Mouse (Mus musculus) forebrain, embryonic 13.5 days (tissue): ENCODE measurements around the gene St6galnac4. TPM values are rescaled to one million over a fixed set of nuclear protein-coding genes. Genes with fewer than 3 reads are reported as not detected.

Experiments
- ATAC-seq: fragments of 200-750 bp; cut with Nextera tagmentation; 2 replicates; pipeline ENCODE4 v1.8.0; 2017
- H3K27ac ChIP-seq: fragments of 300-500 bp; sonication (generic); 2 replicates; pipeline ENCODE4 v1.5.1; 2015; ENCODE audit warnings: inconsistent platforms, mild to moderate bottlenecking, moderate library complexity
- H3K27me3 ChIP-seq: fragments of 300-500 bp; sonication (generic); 2 replicates; pipeline ENCODE4 v1.6.1; 2015; ENCODE audit warnings: mild to moderate bottlenecking, inconsistent platforms
- H3K36me3 ChIP-seq: fragments of 300-500 bp; sonication (generic); 2 replicates; pipeline ENCODE4 v1.6.1; 2015; ENCODE audit warnings: mild to moderate bottlenecking, inconsistent platforms; ENCODE audit not compliant: poor library complexity, severe bottlenecking
- H3K4me1 ChIP-seq: fragments of 300-500 bp; sonication (generic); 2 replicates; pipeline ENCODE4 v1.6.1; 2015; ENCODE audit warnings: inconsistent platforms
- H3K4me2 ChIP-seq: fragments of 300-500 bp; sonication (generic); 2 replicates; pipeline ENCODE4 v1.6.1; 2015; ENCODE audit warnings: inconsistent platforms, mild to moderate bottlenecking, moderate library complexity
- H3K4me3 ChIP-seq: fragments of 300-500 bp; sonication (generic); 2 replicates; pipeline ENCODE4 v1.5.1; 2015; ENCODE audit warnings: mild to moderate bottlenecking, inconsistent platforms
- H3K9ac ChIP-seq: fragments of 300-500 bp; sonication (generic); 2 replicates; pipeline ENCODE4 v1.6.1; 2015; ENCODE audit warnings: mild to moderate bottlenecking, inconsistent platforms
- H3K9me3 ChIP-seq: fragments of 300-500 bp; sonication (generic); replicated peaks from 2 replicates; pipeline ENCODE4 v1.6.1; 2016; ENCODE audit warnings: inconsistent platforms
- WGBS: fragments of 180-500 bp; shearing (Covaris S2); methylation state at CpG from one replicate; pipeline ENCODE4 v1.1.7; 2015; 5-methylcytosine and 5-hydroxymethylcytosine counted together
- polyA plus RNA-seq: library from polyadenylated mRNA; unstranded; fragments of >200 nt; fragmentation: Nextera tagmentation; extraction: Ambion mirVana; gene quantifications from 2 replicates; pipeline ENCODE4 v1.2.1, GENCODE M21; 2015

St6galnac4 gene
- polyA plus RNA-seq, 1 experiment from 2014 or later = 14.5 TPM

- peak; percentile 14; the same call in 1 of the 2 replicates for ATAC-seq
- H3K4me1 ChIP-seq = peaks cover 19% of the 10 kb centered on the region
- 12% methylated on average over 25 of the region's 25 CpGs for whole genome bisulfite sequencing
- peak overlapping the region; percentile 83 for H3K4me2 ChIP-seq
- H3K36me3 ChIP-seq = no peaks in the 10 kb centered on the region
- H3K27ac ChIP-seq = no peak overlapping the region
- H3K27me3 ChIP-seq = no peaks in the 10 kb centered on the region
- H3K4me3 ChIP-seq = peak overlapping the region; percentile 63; the same call in 1 of the 2 replicates
- no peak overlapping the region for H3K9ac ChIP-seq
- H3K9me3 ChIP-seq = no peaks in the 10 kb centered on the region
These were observed 21.4 kb downstream of the St6galnac4 start for GRCm38 (mm10) chr2:32608141-32608777.

- H3K27ac ChIP-seq = no peak overlapping the region
- H3K4me1 ChIP-seq = peaks cover 19% of the 10 kb centered on the region
- no peak for ATAC-seq
- H3K9ac ChIP-seq = no peak overlapping the region
- H3K27me3 ChIP-seq = no peaks in the 10 kb centered on the region
- H3K9me3 ChIP-seq = no peaks in the 10 kb centered on the region
- H3K4me3 ChIP-seq = 0 out of 2 replicates have a peak overlapping the region, but pooled peaks have one; percentile 8
- no peaks in the 10 kb centered on the region for H3K36me3 ChIP-seq
- 45% methylated on average over 18 of the region's 18 CpGs for WGBS
- peak overlapping the region; percentile 83 for H3K4me2 ChIP-seq
These were observed 22.0 kb downstream of the St6galnac4 start for GRCm38 (mm10) chr2:32608778-32609435.

GRCm38 (mm10) chr2:32610610-32611229 lies 23.8 kb downstream of the St6galnac4 start:
- Histone ChIP-seq H3K27ac (no peak overlapping the region), H3K4me1 (peaks cover 19% of the 10 kb centered on the region), H3K36me3 (0 out of 2 replicates have a peak, but pooled peaks cover 8% of the 10 kb centered on the region), H3K9me3 (no peaks in the 10 kb centered on the region), H3K4me2 (peak overlapping the region; percentile 58), H3K4me3 (peak overlapping the region; percentile 37), H3K27me3 (no peaks in the 10 kb centered on the region), H3K9ac (peak overlapping the region; percentile 27; the same call in 1 of the 2 replicates)
- ATAC-seq = no peak
- 14% methylated on average over 23 of the region's 23 CpGs for WGBS

DNA sequence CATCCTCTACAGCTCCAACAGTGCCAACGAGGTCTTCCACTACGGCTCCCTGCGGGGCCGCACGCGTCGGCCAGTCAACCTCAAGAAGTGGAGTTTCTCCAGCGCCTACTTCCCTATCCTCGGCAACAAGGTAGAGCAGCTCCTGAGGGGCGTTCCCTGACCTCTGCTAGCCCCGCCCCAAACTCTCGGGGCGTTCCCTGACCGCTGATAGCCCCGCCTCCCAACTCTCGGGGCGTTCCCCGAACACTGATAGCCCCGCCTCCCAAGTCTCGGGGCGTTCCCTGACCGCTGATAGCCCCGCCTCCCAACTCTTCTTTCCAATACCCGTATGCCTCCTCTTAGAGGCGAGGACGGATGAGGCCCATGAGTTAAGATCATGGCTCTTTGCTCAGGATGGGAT lies 25.4 kb downstream of the St6galnac4 start:
- H3K9ac ChIP-seq = no peak overlapping the region
- H3K36me3 ChIP-seq = 0 out of 2 replicates have a peak, but pooled peaks cover 8% of the 10 kb centered on the region
- peaks cover 19% of the 10 kb centered on the region for H3K4me1 ChIP-seq
- no peaks in the 10 kb centered on the region for H3K27me3 ChIP-seq
- 69% methylated on average over 26 of the region's 26 CpGs for WGBS
- H3K9me3 ChIP-seq = no peaks in the 10 kb centered on the region
- no peak overlapping the region for H3K4me2 ChIP-seq
- H3K27ac ChIP-seq = no peak overlapping the region
- ATAC-seq = no peak
- H3K4me3 ChIP-seq = no peak overlapping the region

DNA sequence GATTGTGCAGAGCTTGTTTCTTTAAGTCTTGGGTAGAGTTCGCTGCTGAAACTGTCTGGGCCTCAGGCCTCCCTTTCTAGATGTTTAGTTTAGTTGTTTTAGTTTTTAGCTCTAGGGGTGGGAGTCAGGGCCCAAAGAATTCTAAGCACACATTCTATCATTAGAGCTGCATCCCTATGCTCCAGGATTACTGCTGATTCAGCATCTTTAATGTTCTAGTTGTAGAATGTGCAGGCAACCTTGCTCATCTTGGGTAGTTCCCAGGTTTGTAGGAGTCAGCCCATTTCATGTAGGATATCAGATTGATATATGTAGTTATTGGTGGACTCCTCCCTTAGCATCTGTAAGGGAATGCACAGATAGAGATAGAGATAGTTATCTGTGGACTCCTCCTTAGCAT lies 30.2 kb downstream of the St6galnac4 start:
- Histone ChIP-seq H3K9me3 (no peaks in the 10 kb centered on the region), H3K4me3 (no peak overlapping the region), H3K27ac (no peak overlapping the region), H3K36me3 (peaks cover 8% of the 10 kb centered on the region; the same call in 1 of the 2 replicates), H3K9ac (no peak overlapping the region), H3K4me1 (peaks cover 25% of the 10 kb centered on the region), H3K27me3 (no peaks in the 10 kb centered on the region), H3K4me2 (no peak overlapping the region)
- no peak for ATAC-seq
- 97% methylated on average over 1 of the region's 1 CpGs for WGBS

DNA sequence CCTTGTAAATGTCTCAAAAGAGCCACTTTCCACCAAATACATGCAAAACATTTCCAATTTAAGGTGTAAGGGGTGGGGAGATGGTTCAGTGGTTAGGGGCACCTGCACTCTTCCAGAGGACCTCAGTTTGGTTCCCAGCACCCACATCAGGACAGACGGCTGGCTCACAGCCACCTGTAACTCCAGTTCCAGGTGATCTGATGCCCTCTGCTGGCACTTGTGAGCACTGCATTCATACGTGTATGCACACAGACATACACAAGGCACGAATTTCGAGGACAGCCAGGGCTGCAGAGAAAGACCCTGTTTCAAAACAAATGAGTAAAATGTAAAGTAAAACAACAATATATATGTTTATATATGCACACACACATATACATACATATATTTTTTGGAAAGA lies 30.7 kb downstream of the St6galnac4 start:
- Histone ChIP-seq H3K9me3 (no peaks in the 10 kb centered on the region), H3K9ac (no peak overlapping the region), H3K27me3 (no peaks in the 10 kb centered on the region), H3K4me2 (no peak overlapping the region), H3K27ac (no peak overlapping the region), H3K4me3 (no peak overlapping the region), H3K4me1 (peaks cover 25% of the 10 kb centered on the region), H3K36me3 (peaks cover 8% of the 10 kb centered on the region; the same call in 1 of the 2 replicates)
- no peak for ATAC-seq
- WGBS = 94% methylated on average over 4 of the region's 4 CpGs

DNA sequence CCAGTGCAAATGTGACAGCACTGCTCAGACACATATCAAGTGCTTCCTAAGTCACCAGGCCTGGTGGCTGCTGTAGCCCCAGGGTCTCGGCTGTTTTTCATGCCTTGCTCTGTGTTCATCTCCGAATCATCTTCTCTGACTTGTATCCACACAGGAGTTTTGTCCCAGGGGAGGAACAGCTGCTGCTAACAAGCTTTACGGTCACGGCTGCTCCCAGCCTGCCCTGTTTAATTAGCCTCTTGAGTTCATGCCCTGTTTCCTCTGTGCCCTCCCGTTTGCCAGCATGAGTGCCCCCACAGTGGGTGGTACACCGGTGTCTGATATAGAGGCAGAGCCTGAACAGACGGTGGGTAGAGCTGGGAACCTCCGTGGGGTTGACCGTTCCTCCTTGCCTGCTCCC lies 31.2 kb downstream of the St6galnac4 start:
- H3K4me2 ChIP-seq = no peak overlapping the region
- 75% methylated on average over 9 of the region's 9 CpGs for WGBS
- no peak for ATAC-seq
- no peaks in the 10 kb centered on the region for H3K9me3 ChIP-seq
- H3K27me3 ChIP-seq = no peaks in the 10 kb centered on the region
- no peak overlapping the region for H3K4me3 ChIP-seq
- no peak overlapping the region for H3K9ac ChIP-seq
- H3K27ac ChIP-seq = no peak overlapping the region
- H3K4me1 ChIP-seq = peaks cover 25% of the 10 kb centered on the region
- H3K36me3 ChIP-seq = peaks cover 8% of the 10 kb centered on the region; the same call in 1 of the 2 replicates

GRCm38 (mm10) chr2:32620682-32621516 lies 34.0 kb downstream of the St6galnac4 start:
- Histone ChIP-seq H3K4me1 (peaks cover 39% of the 10 kb centered on the region), H3K27me3 (no peaks in the 10 kb centered on the region), H3K9ac (no peak overlapping the region), H3K4me2 (no peak overlapping the region), H3K36me3 (no peaks in the 10 kb centered on the region; the same call in 1 of the 2 replicates), H3K4me3 (no peak overlapping the region), H3K27ac (no peak overlapping the region), H3K9me3 (no peaks in the 10 kb centered on the region)
- ATAC-seq = no peak
- 54% methylated on average over 4 of the region's 4 CpGs for WGBS

GRCm38 (mm10) chr2:32621517-32621859 lies 34.6 kb downstream of the St6galnac4 start, which contains the start of gene Ak1:
TSS of gene Ak1 (plus strand) at chr2:32621758.
- no peak for ATAC-seq
- 53% methylated on average over 7 of the region's 7 CpGs for WGBS

DNA sequence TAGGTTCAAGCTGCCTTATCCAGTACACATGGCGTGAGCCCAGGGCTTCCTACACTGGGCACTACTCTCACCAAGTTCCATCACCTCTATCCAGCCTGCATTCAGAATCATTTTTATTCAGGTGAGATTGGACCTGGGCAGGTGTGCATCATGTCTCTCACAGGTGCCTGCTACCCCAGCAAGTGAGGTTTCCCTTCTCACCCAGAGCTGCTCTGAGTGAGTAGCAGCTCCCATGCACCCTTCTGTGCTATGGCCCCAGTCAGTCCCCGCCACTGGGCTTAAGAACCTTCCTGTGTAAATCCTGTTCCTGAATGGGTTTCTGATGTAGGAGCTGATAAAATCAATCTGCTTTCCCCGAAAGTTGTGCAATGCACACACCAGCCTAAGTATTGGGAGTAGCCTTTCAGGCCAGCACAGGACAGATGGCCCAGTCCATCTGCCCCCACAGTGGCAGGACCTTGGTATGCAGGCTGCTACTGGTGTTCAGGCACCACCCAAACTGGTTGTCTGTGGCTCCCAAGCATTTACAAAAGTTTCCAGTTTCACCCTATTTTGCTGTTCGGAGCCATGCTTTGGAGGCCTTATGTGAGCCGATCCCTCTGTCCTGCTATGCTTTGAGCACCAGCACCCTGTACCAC lies 37.3 kb downstream of the St6galnac4 start:
- Histone ChIP-seq H3K4me1 (peaks cover 63% of the 10 kb centered on the region), H3K27ac (no peak overlapping the region), H3K9me3 (no peaks in the 10 kb centered on the region), H3K36me3 (no peaks in the 10 kb centered on the region), H3K4me2 (no peak overlapping the region), H3K9ac (no peak overlapping the region), H3K27me3 (no peaks in the 10 kb centered on the region), H3K4me3 (no peak overlapping the region)
- no peak for ATAC-seq
- 81% methylated on average over 5 of the region's 5 CpGs for WGBS

More at GRCm38 (mm10) chr2:32621517-32621859, 34.6 kb downstream of the St6galnac4 start, which contains the start of gene Ak1:
- no peaks in the 10 kb centered on the region for H3K9me3 ChIP-seq
- no peaks in the 10 kb centered on the region for H3K27me3 ChIP-seq
- no peak within 1 kb of the TSS for H3K9ac ChIP-seq
- no peak within 1 kb of the TSS for H3K4me3 ChIP-seq
- peaks cover 45% of the 10 kb centered on the region for H3K4me1 ChIP-seq
- no peak within 1 kb of the TSS for H3K4me2 ChIP-seq
- H3K36me3 ChIP-seq = no peaks in the 10 kb centered on the region; the same call in 1 of the 2 replicates
- H3K27ac ChIP-seq = no peak within 1 kb of the TSS

- H3K27me3 ChIP-seq = no peaks in the 10 kb centered on the region
- H3K27ac ChIP-seq = peak overlapping the region; percentile 83
- H3K4me1 ChIP-seq = peaks cover 60% of the 10 kb centered on the region
- peak overlapping the region; percentile 40 for H3K4me3 ChIP-seq
- no peaks in the 10 kb centered on the region for H3K9me3 ChIP-seq
- 4% methylated on average over 13 of the region's 13 CpGs for WGBS
- peak; percentile 75 for ATAC-seq
- H3K36me3 ChIP-seq = no peaks in the 10 kb centered on the region
- H3K4me2 ChIP-seq = peak overlapping the region; percentile 69
- H3K9ac ChIP-seq = peak overlapping the region; percentile 69
These were observed 38.4 kb downstream of the St6galnac4 start for GRCm38 (mm10) chr2:32625212-32625872.
